Mouse (Mus musculus): Measurements from ENCODE around the gene Prrx1. TPM values are rescaled to one million over a fixed set of nuclear protein-coding genes. Genes with fewer than 3 reads are reported as not detected.

Prrx1 gene
- not detected for total RNA-seq (2023)

GRCm38 (mm10) chr1:163313101-163313773 lies at the start of gene Prrx1:
Gene Prrx1, minus strand, starts transcription at chr1:163313710.

Other genes with a start within 250 kb of the Prrx1 start
- gene Mroh9, start 228.0 kb downstream of the Prrx1 start, total RNA-seq (2023): not detected
- 9.7 TPM for gene Gorab, start 90.0 kb upstream of the Prrx1 start, total RNA-seq (2023)

All from CD4-positive naive resting alpha-beta T cell, adult 57 days (primary cell).